Mouse (Mus musculus) heart, embryonic 11.5 days (tissue): ENCODE measurements around the gene Trim66. TPM values are rescaled to one million over a fixed set of nuclear protein-coding genes. Genes with fewer than 3 reads are reported as not detected.
A peak's percentile ranks its signal among the peaks of the same experiment; 100 is the strongest.

Source experiments
- ATAC-seq: fragments of 200-750 bp; cut with Nextera tagmentation; replicated peaks from 2 replicates; pipeline ENCODE4 v1.8.0; 2017; ENCODE audit warnings: moderate library complexity; ENCODE audit not compliant: insufficient number of reproducible peaks, low FRiP score, low TSS enrichment
- H3K27ac ChIP-seq: fragments of 300-500 bp; sonication (generic); 2 replicates; pipeline ENCODE4 v1.5.1; 2014; ENCODE audit warnings: mild to moderate bottlenecking, low read depth, low read length
- H3K27me3 ChIP-seq: fragments of 300-500 bp; sonication (generic); 2 replicates; pipeline ENCODE4 v1.6.1; 2014; ENCODE audit warnings: mild to moderate bottlenecking, low read length, mixed read lengths; ENCODE audit not compliant: control insufficient read depth, insufficient read depth
- H3K36me3 ChIP-seq: fragments of 300-500 bp; sonication (generic); 2 replicates; pipeline ENCODE4 v1.6.1; 2014; ENCODE audit warnings: mild to moderate bottlenecking, low read length, moderate library complexity, mixed read lengths; ENCODE audit not compliant: control insufficient read depth, insufficient read depth
- H3K4me1 ChIP-seq: fragments of 300-500 bp; sonication (generic); 2 replicates; pipeline ENCODE4 v1.6.1; 2014; ENCODE audit warnings: low read length; ENCODE audit not compliant: control insufficient read depth, insufficient read depth
- H3K4me2 ChIP-seq: fragments of 300-500 bp; sonication (generic); 2 replicates; pipeline ENCODE4 v1.6.1; 2014; ENCODE audit warnings: mild to moderate bottlenecking, moderate library complexity
- H3K4me3 ChIP-seq: fragments of 300-500 bp; sonication (generic); 2 replicates; pipeline ENCODE4 v1.5.1; 2014; ENCODE audit warnings: low read depth, low read length
- H3K9ac ChIP-seq: fragments of 300-500 bp; sonication (generic); 2 replicates; pipeline ENCODE4 v1.6.1; 2014; ENCODE audit warnings: mild to moderate bottlenecking, low read depth, low read length, moderate library complexity
- H3K9me3 ChIP-seq: fragments of 300-500 bp; sonication (generic); replicated peaks from 2 replicates; pipeline ENCODE4 v1.6.1; 2016; ENCODE audit warnings: low read length; ENCODE audit not compliant: control insufficient read depth
- WGBS: fragments of 180-500 bp; shearing (Covaris S2); extraction: QIAGEN DNeasy Blood & Tissue Kit; methylation state at CpG from one replicate; pipeline ENCODE4 v1.1.7; 2014; ENCODE audit not compliant: insufficient replicate concordance; 5-methylcytosine and 5-hydroxymethylcytosine counted together
- polyA plus RNA-seq: library from polyadenylated mRNA; unstranded; fragments of >200 nt; fragmentation: Nextera tagmentation; extraction: Ambion mirVana; gene quantifications from 2 replicates; pipeline ENCODE4 v1.2.1, GENCODE M21; 2014

The Trim66 gene
- polyA plus RNA-seq, 1 experiment from 2014 or later: 0.03 TPM

- WGBS: 23% methylated on average over 10 of the region's 10 CpGs
- peak overlapping the region; percentile 69 for H3K4me2 ChIP-seq
- H3K9ac ChIP-seq: peak overlapping the region; percentile 77
- peaks cover 9% of the 10 kb centered on the region; the same call in 1 of the 2 replicates for H3K4me1 ChIP-seq
- no peaks in the 10 kb centered on the region for H3K27me3 ChIP-seq
- peak overlapping the region; percentile 97 for H3K27ac ChIP-seq
- H3K4me3 ChIP-seq: peak overlapping the region; percentile 83
- no peaks in the 10 kb centered on the region for H3K9me3 ChIP-seq
- no peak; the same call in 1 of the 2 replicates for ATAC-seq
- peaks cover 19% of the 10 kb centered on the region for H3K36me3 ChIP-seq
These were observed 10.2 kb upstream of the Trim66 start for GRCm38 (mm10) chr7:109518036-109518681.

DNA sequence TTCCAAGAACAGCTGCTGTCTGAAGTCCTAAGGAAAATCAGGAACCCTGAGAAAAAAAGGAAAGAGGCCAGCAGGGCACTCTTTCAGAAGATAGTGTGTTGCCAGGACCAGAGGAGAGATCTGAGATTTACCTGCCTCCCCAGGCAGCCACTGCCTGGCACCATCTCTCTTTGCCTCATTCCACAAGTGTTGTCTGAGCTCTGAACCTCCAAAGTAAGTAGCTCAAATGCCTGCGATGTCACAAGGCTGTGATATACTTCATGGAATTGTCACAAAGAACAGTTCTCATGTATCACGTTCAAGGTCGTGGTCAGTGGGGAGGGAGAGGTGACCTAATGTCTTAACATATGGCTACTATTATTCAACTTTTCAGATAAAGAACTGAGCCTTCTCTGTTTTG is 8.6 kb upstream of the Trim66 start:
- H3K27me3 ChIP-seq: no peaks in the 10 kb centered on the region
- ATAC-seq: no peak
- WGBS: 79% methylated on average over 3 of the region's 3 CpGs

GRCm38 (mm10) chr7:109511838-109512237 is 3.9 kb upstream of the Trim66 start:
- Histone ChIP-seq H3K36me3 (no peaks in the 10 kb centered on the region), H3K4me3 (no peak overlapping the region), H3K4me2 (no peak overlapping the region), H3K27ac (no peak overlapping the region), H3K27me3 (0 out of 2 replicates have a peak, but pooled peaks cover 2% of the 10 kb centered on the region), H3K9me3 (no peaks in the 10 kb centered on the region), H3K4me1 (no peaks in the 10 kb centered on the region), H3K9ac (no peak overlapping the region)
- no peak for ATAC-seq
- WGBS: 86% methylated on average over 3 of the region's 3 CpGs

More for the DNA sequence above, 8.6 kb upstream of the Trim66 start:
- peaks cover 9% of the 10 kb centered on the region; the same call in 1 of the 2 replicates for H3K4me1 ChIP-seq
- no peak overlapping the region for H3K9ac ChIP-seq
- no peaks in the 10 kb centered on the region for H3K9me3 ChIP-seq
- peaks cover 8% of the 10 kb centered on the region; the same call in 1 of the 2 replicates for H3K36me3 ChIP-seq
- no peak overlapping the region for H3K4me3 ChIP-seq
- H3K27ac ChIP-seq: no peak overlapping the region
- no peak overlapping the region for H3K4me2 ChIP-seq

DNA sequence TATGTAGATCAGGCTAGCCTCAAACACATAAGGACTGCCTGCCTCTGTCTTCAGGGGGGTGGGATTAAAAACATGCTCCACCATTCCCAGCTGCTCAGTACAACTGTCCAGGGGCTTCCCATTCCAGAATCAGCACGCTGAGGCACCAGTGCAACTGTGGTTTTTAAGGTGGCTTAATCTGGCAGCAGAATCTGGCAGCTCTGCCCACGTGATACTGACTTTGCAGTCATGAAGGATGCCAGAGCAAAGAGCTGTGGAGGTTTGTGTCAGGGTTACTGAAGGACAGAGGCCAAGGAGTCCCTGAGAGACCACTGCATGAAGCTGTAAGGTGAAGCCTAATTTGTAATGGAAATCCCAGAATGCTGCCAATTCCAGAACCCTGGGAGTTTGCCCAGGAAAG is 2.9 kb upstream of the Trim66 start:
- Histone ChIP-seq H3K4me1 (no peaks in the 10 kb centered on the region), H3K9me3 (no peaks in the 10 kb centered on the region), H3K4me2 (no peak overlapping the region), H3K36me3 (no peaks in the 10 kb centered on the region), H3K27me3 (0 out of 2 replicates have a peak, but pooled peaks cover 2% of the 10 kb centered on the region), H3K27ac (no peak overlapping the region), H3K4me3 (no peak overlapping the region), H3K9ac (no peak overlapping the region)
- WGBS: 55% methylated on average over 2 of the region's 2 CpGs
- no peak for ATAC-seq

GRCm38 (mm10) chr7:109507572-109507971 is 362 bp downstream of the Trim66 start:
- H3K27ac ChIP-seq: no peak overlapping the region
- H3K4me1 ChIP-seq: no peaks in the 10 kb centered on the region
- H3K9ac ChIP-seq: no peak overlapping the region
- no peaks in the 10 kb centered on the region for H3K36me3 ChIP-seq
- H3K9me3 ChIP-seq: no peaks in the 10 kb centered on the region
- 40% methylated on average over 9 of the region's 9 CpGs for WGBS
- 0 out of 2 replicates have a peak, but pooled peaks cover 2% of the 10 kb centered on the region for H3K27me3 ChIP-seq
- H3K4me2 ChIP-seq: no peak overlapping the region
- no peak overlapping the region for H3K4me3 ChIP-seq
- no peak for ATAC-seq

DNA sequence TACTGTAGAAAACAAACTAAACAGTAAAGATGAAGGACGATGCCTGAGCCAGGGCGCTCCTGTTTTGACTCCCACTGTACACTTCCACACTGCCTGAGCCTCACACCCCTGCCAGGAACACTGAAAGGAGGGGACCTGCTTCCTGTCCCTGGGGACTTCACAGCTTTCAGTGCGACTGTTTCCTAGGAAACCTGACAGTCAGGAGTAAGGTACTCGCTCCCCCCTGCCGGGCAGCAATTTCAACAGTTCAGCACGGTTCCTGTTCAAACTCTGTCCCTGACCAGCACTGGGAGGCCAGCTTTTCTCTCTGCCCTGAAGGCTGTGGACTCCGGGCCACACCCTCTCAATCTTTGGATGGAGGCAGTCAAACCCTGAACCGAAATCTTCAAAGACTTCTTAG is 815 bp downstream of the Trim66 start:
- ATAC-seq: 0 out of 2 replicates have a peak, but pooled peaks have one; percentile 26
- H3K9ac ChIP-seq: no peak overlapping the region
- no peaks in the 10 kb centered on the region for H3K9me3 ChIP-seq
- no peaks in the 10 kb centered on the region for H3K4me1 ChIP-seq
- H3K27ac ChIP-seq: no peak overlapping the region
- no peak overlapping the region for H3K4me3 ChIP-seq
- 0 out of 2 replicates have a peak, but pooled peaks cover 2% of the 10 kb centered on the region for H3K27me3 ChIP-seq
- no peaks in the 10 kb centered on the region for H3K36me3 ChIP-seq
- WGBS: 6% methylated on average over 8 of the region's 8 CpGs
- H3K4me2 ChIP-seq: no peak overlapping the region

DNA sequence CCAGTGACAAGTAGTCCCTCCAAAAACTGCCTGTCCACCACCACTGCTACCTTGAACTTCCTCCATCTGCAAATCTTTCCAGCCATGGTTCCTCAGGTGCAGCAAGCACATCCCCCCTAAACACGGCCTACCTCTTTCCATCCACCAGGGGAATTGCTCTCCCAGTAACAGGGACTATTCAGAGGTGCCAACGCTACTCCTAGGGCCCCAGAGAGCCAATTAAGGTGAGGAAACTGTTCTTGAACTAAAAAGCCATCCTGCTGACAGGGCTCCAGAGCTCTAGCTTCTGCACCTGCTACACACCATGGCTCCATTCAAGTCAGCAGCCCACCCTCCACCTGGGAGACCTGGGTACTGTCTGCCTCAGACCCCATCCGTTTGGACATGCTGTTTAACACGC is 10.4 kb downstream of the Trim66 start:
- H3K4me1 ChIP-seq: peaks cover 4% of the 10 kb centered on the region; the same call in 1 of the 2 replicates
- ATAC-seq: no peak
- no peak overlapping the region for H3K4me2 ChIP-seq
- WGBS: 66% methylated on average over 4 of the region's 4 CpGs
- no peak overlapping the region for H3K9ac ChIP-seq
- no peak overlapping the region for H3K27ac ChIP-seq
- no peaks in the 10 kb centered on the region for H3K9me3 ChIP-seq
- no peaks in the 10 kb centered on the region for H3K36me3 ChIP-seq
- H3K4me3 ChIP-seq: no peak overlapping the region
- peaks cover 22% of the 10 kb centered on the region for H3K27me3 ChIP-seq

DNA sequence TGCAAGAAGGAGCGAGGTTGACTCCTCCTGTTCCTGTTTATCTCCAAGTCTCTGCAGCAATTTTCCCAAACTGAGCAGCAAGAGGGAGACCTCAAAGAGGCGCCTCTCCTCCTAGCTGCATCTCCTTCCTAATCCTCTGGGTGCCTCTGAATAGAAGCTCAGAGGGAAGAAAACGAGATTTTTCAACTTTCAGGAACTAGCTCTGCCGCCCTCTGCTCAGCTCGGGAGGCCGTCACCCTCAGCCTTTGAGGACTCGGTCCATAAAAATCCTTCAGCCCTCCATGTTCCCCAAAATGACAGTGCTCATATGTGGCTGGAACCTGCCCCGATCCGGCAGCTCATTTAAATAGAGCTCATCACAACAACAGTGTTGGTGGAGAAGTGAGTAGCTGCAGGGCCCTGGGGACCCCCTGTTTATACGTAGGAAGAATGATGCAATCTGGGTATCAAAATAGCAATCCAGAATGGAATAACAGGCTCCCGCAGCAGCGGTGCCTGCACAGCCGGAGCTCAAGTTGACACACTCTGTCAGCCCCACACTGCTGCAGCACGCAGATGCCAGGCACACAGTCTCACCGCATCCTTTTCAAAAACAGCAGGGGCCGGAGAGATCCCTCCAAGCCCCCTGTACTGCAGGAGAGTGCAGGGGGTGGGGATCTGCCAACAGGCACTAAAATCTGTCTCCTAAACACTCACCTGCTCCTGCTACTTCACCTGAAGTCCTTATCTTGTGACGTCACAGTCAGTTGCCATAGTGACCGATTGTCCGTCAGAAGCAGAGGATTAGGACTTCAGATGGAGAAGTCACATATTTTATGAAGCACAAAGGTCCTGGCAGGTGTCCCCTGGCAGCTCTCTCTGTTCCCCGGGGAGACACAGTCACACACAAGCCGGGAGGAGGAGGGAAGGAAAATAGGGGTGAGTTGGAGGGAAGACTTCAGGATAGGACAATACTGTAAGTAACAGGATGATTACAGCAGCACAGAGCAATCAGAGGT is 14.3 kb downstream of the Trim66 start:
- Histone ChIP-seq H3K27me3 (peaks cover 26% of the 10 kb centered on the region), H3K9ac (no peak overlapping the region; the same call in 1 of the 2 replicates), H3K27ac (no peak overlapping the region), H3K4me2 (peak overlapping the region; percentile 56), H3K9me3 (no peaks in the 10 kb centered on the region), H3K4me1 (peaks cover 4% of the 10 kb centered on the region; the same call in 1 of the 2 replicates), H3K36me3 (no peaks in the 10 kb centered on the region), H3K4me3 (peak overlapping the region; percentile 26)
- WGBS: 18% methylated on average over 21 of the region's 21 CpGs
- ATAC-seq: no peak
